Mouse (Mus musculus) megakaryocyte, embryonic 14.5 days (primary cell): ENCODE results near the gene Fam71b.

ENCODE experiments used
- FLI1 ChIP-seq: IDR thresholded peaks from 2 replicates; pipeline ENCODE4 v1.6.1; 2012; ENCODE audit warnings: low read length, inconsistent platforms, mixed read lengths
- GATA1 ChIP-seq: IDR thresholded peaks from 3 replicates; pipeline ENCODE4 v1.6.1; 2012; ENCODE audit warnings: mixed read lengths, low read length, inconsistent platforms, borderline replicate concordance

DNA sequence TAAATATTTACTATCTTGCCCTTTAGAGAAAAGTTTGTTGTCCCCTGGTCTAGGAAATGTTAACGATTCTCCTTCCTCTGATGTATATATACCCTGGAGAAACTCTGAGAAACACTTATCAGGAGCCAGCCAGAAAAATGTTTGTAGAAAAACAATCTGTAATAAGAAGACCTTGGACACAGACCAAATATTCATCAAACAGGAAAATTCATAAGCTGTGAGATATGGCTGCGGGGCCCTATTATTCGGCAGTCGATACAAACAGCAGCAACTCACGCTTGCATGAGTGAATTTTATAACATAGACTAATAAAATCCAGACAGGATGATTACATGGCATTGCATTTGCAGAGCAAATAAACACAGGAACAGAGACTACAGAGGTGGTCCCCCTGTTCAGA is 22.5 kb downstream of the Fam71b start:
- no peak for TF ChIP-seq FLI1
- no peak for TF ChIP-seq GATA1
